Mouse (Mus musculus): ENCODE results near the gene Pgs1. TPM values are rescaled to one million over a fixed set of nuclear protein-coding genes. Genes with fewer than 3 reads are reported as not detected.
A peak's percentile ranks its signal among the peaks of the same experiment; 100 is the strongest.

The Pgs1 gene
- polyA plus RNA-seq, 1 experiment, result 15.3 TPM

GRCm38 (mm10) chr11:117955621-117956020 lies 30.5 kb upstream of the Pgs1 start:
- no peak overlapping the region for H3K4me3 ChIP-seq (ENCODE audit: insufficient read depth, low read depth, low read length)
- no peak overlapping the region for H3K27ac ChIP-seq (replicated peaks; ENCODE audit: low read depth, low read length)

GRCm38 (mm10) chr11:117958197-117958596 lies 27.9 kb upstream of the Pgs1 start:
- Histone ChIP-seq H3K4me1 (ENCODE audit: control insufficient read depth, insufficient read depth, insufficient read length, low read length) (peaks cover 36% of the 10 kb centered on the region), H3K27ac (replicated peaks; ENCODE audit: low read depth, low read length) (peak overlapping the region; percentile 52), H3K4me3 (ENCODE audit: insufficient read depth, low read depth, low read length) (no peak overlapping the region)

More at GRCm38 (mm10) chr11:117955621-117956020, 30.5 kb upstream of the Pgs1 start:
- H3K4me1 ChIP-seq (ENCODE audit: control insufficient read depth, insufficient read depth, insufficient read length, low read length), result peaks cover 19% of the 10 kb centered on the region

- no peak overlapping the region for H3K4me3 ChIP-seq (ENCODE audit: insufficient read depth, low read depth, low read length)
- H3K4me1 ChIP-seq (ENCODE audit: control insufficient read depth, insufficient read depth, insufficient read length, low read length), result peaks cover 35% of the 10 kb centered on the region
- no peak overlapping the region for H3K27ac ChIP-seq (replicated peaks; ENCODE audit: low read depth, low read length)
Observed at GRCm38 (mm10) chr11:117959166-117959565, 26.9 kb upstream of the Pgs1 start.

GRCm38 (mm10) chr11:117959741-117960381 lies 26.2 kb upstream of the Pgs1 start:
- Histone ChIP-seq H3K4me3 (ENCODE audit: insufficient read depth, low read depth, low read length) (no peak overlapping the region), H3K27ac (replicated peaks; ENCODE audit: low read depth, low read length) (peak overlapping the region; percentile 11), H3K4me1 (ENCODE audit: control insufficient read depth, insufficient read depth, insufficient read length, low read length) (peaks cover 37% of the 10 kb centered on the region)

- Histone ChIP-seq H3K4me3 (ENCODE audit: insufficient read depth, low read depth, low read length) (no peak overlapping the region), H3K27ac (replicated peaks; ENCODE audit: low read depth, low read length) (no peak overlapping the region), H3K4me1 (ENCODE audit: control insufficient read depth, insufficient read depth, insufficient read length, low read length) (peaks cover 37% of the 10 kb centered on the region)
Observed at GRCm38 (mm10) chr11:117960601-117961000, 25.5 kb upstream of the Pgs1 start.

- H3K4me3 ChIP-seq (ENCODE audit: insufficient read depth, low read depth, low read length), result no peak overlapping the region
- peaks cover 42% of the 10 kb centered on the region for H3K4me1 ChIP-seq (ENCODE audit: control insufficient read depth, insufficient read depth, insufficient read length, low read length)
- peak overlapping the region; percentile 74 for H3K27ac ChIP-seq (replicated peaks; ENCODE audit: low read depth, low read length)
Observed at GRCm38 (mm10) chr11:117962228-117963067, 23.6 kb upstream of the Pgs1 start.

- peak overlapping the region; percentile 90 for H3K27ac ChIP-seq (replicated peaks; ENCODE audit: low read depth, low read length)
- peaks cover 42% of the 10 kb centered on the region for H3K4me1 ChIP-seq (ENCODE audit: control insufficient read depth, insufficient read depth, insufficient read length, low read length)
- H3K4me3 ChIP-seq (ENCODE audit: insufficient read depth, low read depth, low read length), result peak overlapping the region; percentile 55
Observed at GRCm38 (mm10) chr11:117963091-117963793, 22.9 kb upstream of the Pgs1 start.

- Histone ChIP-seq H3K27ac (replicated peaks; ENCODE audit: low read depth, low read length) (peak overlapping the region; percentile 90), H3K4me3 (ENCODE audit: insufficient read depth, low read depth, low read length) (peak overlapping the region; percentile 55), H3K4me1 (ENCODE audit: control insufficient read depth, insufficient read depth, insufficient read length, low read length) (peaks cover 39% of the 10 kb centered on the region)
Observed at GRCm38 (mm10) chr11:117963872-117964271, 22.2 kb upstream of the Pgs1 start.

GRCm38 (mm10) chr11:117964294-117964693 lies 21.8 kb upstream of the Pgs1 start:
- peak overlapping the region; percentile 55; the same call in 1 of the 2 replicates for H3K4me3 ChIP-seq (ENCODE audit: insufficient read depth, low read depth, low read length)
- H3K4me1 ChIP-seq (ENCODE audit: control insufficient read depth, insufficient read depth, insufficient read length, low read length), result peaks cover 37% of the 10 kb centered on the region
- H3K27ac ChIP-seq (replicated peaks; ENCODE audit: low read depth, low read length), result peak overlapping the region; percentile 90

GRCm38 (mm10) chr11:117965052-117965451 lies 21.0 kb upstream of the Pgs1 start:
- H3K4me1 ChIP-seq (ENCODE audit: control insufficient read depth, insufficient read depth, insufficient read length, low read length), result peaks cover 30% of the 10 kb centered on the region
- no peak overlapping the region for H3K27ac ChIP-seq (replicated peaks; ENCODE audit: low read depth, low read length)
- H3K4me3 ChIP-seq (ENCODE audit: insufficient read depth, low read depth, low read length), result no peak overlapping the region

GRCm38 (mm10) chr11:117965561-117965981 lies 20.5 kb upstream of the Pgs1 start:
- H3K4me3 ChIP-seq (ENCODE audit: insufficient read depth, low read depth, low read length), result no peak overlapping the region
- peaks cover 27% of the 10 kb centered on the region for H3K4me1 ChIP-seq (ENCODE audit: control insufficient read depth, insufficient read depth, insufficient read length, low read length)

GRCm38 (mm10) chr11:117966506-117967100 lies 19.5 kb upstream of the Pgs1 start:
- Histone ChIP-seq H3K4me3 (ENCODE audit: insufficient read depth, low read depth, low read length) (no peak overlapping the region), H3K4me1 (ENCODE audit: control insufficient read depth, insufficient read depth, insufficient read length, low read length) (peaks cover 23% of the 10 kb centered on the region), H3K27ac (replicated peaks; ENCODE audit: low read depth, low read length) (no peak overlapping the region)

More at GRCm38 (mm10) chr11:117965561-117965981, 20.5 kb upstream of the Pgs1 start:
- H3K27ac ChIP-seq (replicated peaks; ENCODE audit: low read depth, low read length), result no peak overlapping the region

- H3K27ac ChIP-seq (replicated peaks; ENCODE audit: low read depth, low read length), result no peak overlapping the region
- peak overlapping the region; percentile 76 for H3K4me3 ChIP-seq (ENCODE audit: insufficient read depth, low read depth, low read length)
- peaks cover 16% of the 10 kb centered on the region for H3K4me1 ChIP-seq (ENCODE audit: control insufficient read depth, insufficient read depth, insufficient read length, low read length)
Observed at GRCm38 (mm10) chr11:117967249-117968015, 18.7 kb upstream of the Pgs1 start.

- H3K4me1 ChIP-seq (ENCODE audit: control insufficient read depth, insufficient read depth, insufficient read length, low read length), result peaks cover 10% of the 10 kb centered on the region
- peak overlapping the region; percentile 81 for H3K27ac ChIP-seq (replicated peaks; ENCODE audit: low read depth, low read length)
- H3K4me3 ChIP-seq (ENCODE audit: insufficient read depth, low read depth, low read length), result peak overlapping the region; percentile 76
Observed at GRCm38 (mm10) chr11:117968016-117968671, 17.9 kb upstream of the Pgs1 start.
